Mouse (Mus musculus): ENCODE data around the gene Ly86. TPM values are rescaled to one million over a fixed set of nuclear protein-coding genes. Genes with fewer than 3 reads are reported as not detected.

Gene Ly86
- polyA plus RNA-seq, 1 experiment = 0.48 TPM

DNA sequence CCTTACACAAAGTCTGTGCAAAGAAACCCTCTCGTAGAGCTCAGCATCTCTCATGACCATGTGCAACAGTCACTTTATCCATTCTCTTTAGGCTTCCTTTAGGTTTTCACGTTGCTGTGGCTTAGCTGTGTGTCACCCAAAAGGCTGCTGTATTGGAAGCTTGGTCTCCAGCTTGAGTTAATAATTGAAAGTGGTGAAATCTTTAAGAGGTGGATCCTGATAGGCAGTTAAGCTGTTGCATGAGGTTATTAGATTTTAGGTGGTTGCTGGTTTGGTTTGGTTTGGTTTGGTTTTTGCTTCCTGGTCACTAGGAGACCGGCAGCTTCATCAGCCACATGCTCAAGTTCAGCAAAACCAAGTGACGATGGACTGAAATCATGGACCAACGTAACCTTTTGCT is 106.0 kb downstream of the Ly86 start:
- Histone ChIP-seq H3K36me3 (ENCODE audit: control insufficient read depth, insufficient read depth, low read length) (no peaks in the 10 kb centered on the region), H3K27ac (ENCODE audit: control insufficient read depth, insufficient read depth, low read depth, low read length) (no peak overlapping the region), H3K4me3 (ENCODE audit: control insufficient read depth, low read depth, low read length) (no peak overlapping the region), H3K27me3 (ENCODE audit: control insufficient read depth, insufficient read depth, low read length) (no peaks in the 10 kb centered on the region), H3K4me1 (ENCODE audit: control insufficient read depth, insufficient read depth, low read length) (peaks cover 23% of the 10 kb centered on the region)
- no peak for TF ChIP-seq POLR2A (IDR thresholded peaks at IDR 0.05; ENCODE audit: control insufficient read depth, low read depth, low read length)
- TF ChIP-seq CTCF (IDR thresholded peaks at IDR 0.05; ENCODE audit: control insufficient read depth, insufficient read depth, insufficient replicate concordance, low read depth, low read length) = no peak

DNA sequence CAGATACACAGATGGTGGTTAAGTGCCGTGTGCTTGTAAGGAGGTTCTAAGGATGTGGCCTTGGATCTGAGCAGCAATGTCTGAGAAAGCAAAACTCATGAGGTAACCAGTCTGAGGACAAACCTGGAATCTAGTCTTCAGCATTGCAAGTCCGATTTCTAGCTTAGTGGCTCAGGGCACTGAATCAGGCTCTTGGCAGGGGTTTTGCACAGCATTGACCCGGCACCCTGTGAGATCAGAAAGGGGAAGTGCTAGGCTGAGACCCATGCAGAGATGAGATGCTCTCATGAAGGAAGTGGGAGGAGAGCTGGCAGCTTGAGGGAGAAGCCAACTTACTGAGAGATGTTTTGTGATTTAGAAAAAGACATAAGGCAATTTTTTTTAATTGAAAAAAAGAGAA is 106.5 kb downstream of the Ly86 start:
- Histone ChIP-seq H3K27me3 (ENCODE audit: control insufficient read depth, insufficient read depth, low read length) (no peaks in the 10 kb centered on the region), H3K4me1 (ENCODE audit: control insufficient read depth, insufficient read depth, low read length) (peaks cover 23% of the 10 kb centered on the region), H3K4me3 (ENCODE audit: control insufficient read depth, low read depth, low read length) (no peak overlapping the region), H3K36me3 (ENCODE audit: control insufficient read depth, insufficient read depth, low read length) (no peaks in the 10 kb centered on the region), H3K27ac (ENCODE audit: control insufficient read depth, insufficient read depth, low read depth, low read length) (no peak overlapping the region)
- TF ChIP-seq POLR2A (IDR thresholded peaks at IDR 0.05; ENCODE audit: control insufficient read depth, low read depth, low read length) = no peak
- no peak for TF ChIP-seq CTCF (IDR thresholded peaks at IDR 0.05; ENCODE audit: control insufficient read depth, insufficient read depth, insufficient replicate concordance, low read depth, low read length)

- TF ChIP-seq CTCF (IDR thresholded peaks at IDR 0.05; ENCODE audit: control insufficient read depth, insufficient read depth, insufficient replicate concordance, low read depth, low read length) = no peak; the same call in 1 of the 2 replicates
- no peak for TF ChIP-seq POLR2A (IDR thresholded peaks at IDR 0.05; ENCODE audit: control insufficient read depth, low read depth, low read length)
- Histone ChIP-seq H3K4me1 (ENCODE audit: control insufficient read depth, insufficient read depth, low read length) (peaks cover 23% of the 10 kb centered on the region), H3K27ac (ENCODE audit: control insufficient read depth, insufficient read depth, low read depth, low read length) (peak overlapping the region; percentile 58), H3K4me3 (ENCODE audit: control insufficient read depth, low read depth, low read length) (peak overlapping the region; percentile 24; the same call in 1 of the 2 replicates), H3K36me3 (ENCODE audit: control insufficient read depth, insufficient read depth, low read length) (no peaks in the 10 kb centered on the region), H3K27me3 (ENCODE audit: control insufficient read depth, insufficient read depth, low read length) (no peaks in the 10 kb centered on the region)
These were observed 107.3 kb downstream of the Ly86 start for GRCm38 (mm10) chr13:37452022-37452941.

GRCm38 (mm10) chr13:37453203-37453602 is 108.2 kb downstream of the Ly86 start:
- H3K4me1 ChIP-seq (ENCODE audit: control insufficient read depth, insufficient read depth, low read length) = peaks cover 21% of the 10 kb centered on the region
- no peak for TF ChIP-seq POLR2A (IDR thresholded peaks at IDR 0.05; ENCODE audit: control insufficient read depth, low read depth, low read length)
- TF ChIP-seq CTCF (IDR thresholded peaks at IDR 0.05; ENCODE audit: control insufficient read depth, insufficient read depth, insufficient replicate concordance, low read depth, low read length) = peak; percentile 97
- no peak overlapping the region for H3K4me3 ChIP-seq (ENCODE audit: control insufficient read depth, low read depth, low read length)
- no peaks in the 10 kb centered on the region for H3K36me3 ChIP-seq (ENCODE audit: control insufficient read depth, insufficient read depth, low read length)
- H3K27ac ChIP-seq (ENCODE audit: control insufficient read depth, insufficient read depth, low read depth, low read length) = peak overlapping the region; percentile 73
- H3K27me3 ChIP-seq (ENCODE audit: control insufficient read depth, insufficient read depth, low read length) = no peaks in the 10 kb centered on the region

DNA sequence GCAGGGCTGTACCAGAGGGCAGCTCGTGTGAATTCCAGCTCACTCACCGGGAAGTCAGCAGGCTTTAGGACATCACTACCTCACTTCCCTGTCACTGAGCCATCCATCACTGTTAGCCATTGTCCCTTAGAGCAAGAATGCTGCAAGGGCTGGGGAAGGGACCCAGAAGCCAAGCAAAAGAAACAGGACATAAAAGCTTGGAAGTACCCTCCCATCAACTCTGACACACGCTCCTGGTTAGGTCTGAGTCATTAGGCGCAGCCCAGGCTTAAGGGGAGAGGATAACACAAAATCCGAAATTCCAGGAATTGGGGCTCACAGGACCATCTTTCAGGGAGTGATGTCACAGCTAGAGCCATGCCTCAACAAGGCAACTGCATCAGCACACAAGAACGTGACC is 109.3 kb downstream of the Ly86 start:
- no peak overlapping the region for H3K27ac ChIP-seq (ENCODE audit: control insufficient read depth, insufficient read depth, low read depth, low read length)
- H3K4me1 ChIP-seq (ENCODE audit: control insufficient read depth, insufficient read depth, low read length) = peaks cover 21% of the 10 kb centered on the region
- no peaks in the 10 kb centered on the region for H3K36me3 ChIP-seq (ENCODE audit: control insufficient read depth, insufficient read depth, low read length)
- H3K27me3 ChIP-seq (ENCODE audit: control insufficient read depth, insufficient read depth, low read length) = no peaks in the 10 kb centered on the region
- TF ChIP-seq POLR2A (IDR thresholded peaks at IDR 0.05; ENCODE audit: control insufficient read depth, low read depth, low read length) (no peak), CTCF (IDR thresholded peaks at IDR 0.05; ENCODE audit: control insufficient read depth, insufficient read depth, insufficient replicate concordance, low read depth, low read length) (no peak)
- H3K4me3 ChIP-seq (ENCODE audit: control insufficient read depth, low read depth, low read length) = no peak overlapping the region

GRCm38 (mm10) chr13:37455561-37455960 is 110.6 kb downstream of the Ly86 start:
- Histone ChIP-seq H3K36me3 (ENCODE audit: control insufficient read depth, insufficient read depth, low read length) (no peaks in the 10 kb centered on the region), H3K27ac (ENCODE audit: control insufficient read depth, insufficient read depth, low read depth, low read length) (peak overlapping the region; percentile 47), H3K4me1 (ENCODE audit: control insufficient read depth, insufficient read depth, low read length) (peaks cover 21% of the 10 kb centered on the region), H3K4me3 (ENCODE audit: control insufficient read depth, low read depth, low read length) (no peak overlapping the region), H3K27me3 (ENCODE audit: control insufficient read depth, insufficient read depth, low read length) (no peaks in the 10 kb centered on the region)
- TF ChIP-seq POLR2A (IDR thresholded peaks at IDR 0.05; ENCODE audit: control insufficient read depth, low read depth, low read length) (no peak), CTCF (IDR thresholded peaks at IDR 0.05; ENCODE audit: control insufficient read depth, insufficient read depth, insufficient replicate concordance, low read depth, low read length) (no peak)

DNA sequence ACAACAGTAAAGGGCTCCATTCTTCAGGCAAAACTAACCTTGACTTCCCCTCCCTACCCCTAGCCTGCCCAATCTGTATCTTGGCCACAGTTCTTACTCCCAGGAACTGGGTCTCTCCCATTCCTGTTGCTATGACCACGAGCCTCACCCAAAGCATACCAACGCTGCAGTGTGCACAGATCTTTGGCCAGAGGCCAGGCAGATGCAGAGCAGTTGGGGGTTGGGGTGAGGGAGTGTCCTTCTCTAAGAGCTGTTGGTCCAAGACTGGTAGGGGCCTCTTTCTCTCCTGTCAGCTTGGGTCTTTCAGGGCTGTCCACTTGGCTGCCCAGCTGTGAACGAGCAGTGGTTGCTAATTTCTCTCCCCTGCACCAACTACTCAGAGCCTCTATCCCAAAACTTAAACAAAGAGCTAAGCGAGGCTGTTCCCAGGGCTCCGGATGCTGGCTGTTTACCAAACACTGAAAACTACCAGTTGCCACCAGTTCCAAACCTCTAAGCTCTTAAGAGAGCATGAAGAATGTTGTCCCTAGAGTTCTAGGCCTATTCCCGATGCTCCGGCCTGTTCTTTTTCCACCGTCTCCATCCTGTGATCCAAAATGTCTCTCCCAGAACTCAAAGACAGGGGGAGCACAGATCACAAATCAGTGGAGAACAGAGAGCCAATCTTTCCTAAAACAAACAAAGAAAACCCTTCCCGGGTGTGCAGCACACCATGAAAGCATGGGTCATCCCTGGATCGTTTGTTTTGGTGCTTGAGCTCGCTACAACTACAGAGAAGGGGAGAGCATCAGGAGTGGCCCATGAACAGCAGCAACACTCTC is 112.2 kb downstream of the Ly86 start:
- no peak overlapping the region for H3K4me3 ChIP-seq (ENCODE audit: control insufficient read depth, low read depth, low read length)
- peaks cover 17% of the 10 kb centered on the region for H3K4me1 ChIP-seq (ENCODE audit: control insufficient read depth, insufficient read depth, low read length)
- no peaks in the 10 kb centered on the region for H3K27me3 ChIP-seq (ENCODE audit: control insufficient read depth, insufficient read depth, low read length)
- no peak for TF ChIP-seq POLR2A (IDR thresholded peaks at IDR 0.05; ENCODE audit: control insufficient read depth, low read depth, low read length)
- TF ChIP-seq CTCF (IDR thresholded peaks at IDR 0.05; ENCODE audit: control insufficient read depth, insufficient read depth, insufficient replicate concordance, low read depth, low read length) = no peak
- peak overlapping the region; percentile 45; the same call in 1 of the 2 replicates for H3K27ac ChIP-seq (ENCODE audit: control insufficient read depth, insufficient read depth, low read depth, low read length)
- H3K36me3 ChIP-seq (ENCODE audit: control insufficient read depth, insufficient read depth, low read length) = no peaks in the 10 kb centered on the region
